Mouse (Mus musculus) frontal cortex, postnatal 10 days (tissue): ENCODE measurements around the gene Rac2.

Experiments
- DNase-seq, 2 experiments: peaks; one replicate each; pipeline ENCODE4 v3.0.0; 2022; ENCODE audit warnings: low spot score in 2 of 2, mixed read lengths in 1 of 2

Gene Rac2

DNA sequence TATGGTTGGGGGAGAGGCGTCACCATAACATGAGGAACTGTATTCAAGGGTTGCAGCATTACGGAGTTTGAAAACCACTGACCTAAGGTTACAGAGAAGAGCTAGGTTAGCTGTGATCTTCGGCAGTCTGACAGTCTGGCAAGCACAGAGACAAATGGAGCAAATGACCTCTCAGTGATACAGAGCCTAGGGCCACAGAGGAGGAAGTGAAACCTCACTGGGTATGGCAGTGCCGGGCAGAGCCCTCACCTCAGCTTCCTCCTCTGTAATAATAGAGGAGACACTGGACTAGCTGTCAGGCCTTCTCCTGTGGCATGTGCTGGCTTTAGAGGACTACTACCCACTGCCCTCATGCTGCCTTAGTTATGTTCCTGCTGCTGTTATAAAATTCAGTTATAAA is 16.3 kb upstream of the Rac2 start:
- no peak for DNase-seq

DNA sequence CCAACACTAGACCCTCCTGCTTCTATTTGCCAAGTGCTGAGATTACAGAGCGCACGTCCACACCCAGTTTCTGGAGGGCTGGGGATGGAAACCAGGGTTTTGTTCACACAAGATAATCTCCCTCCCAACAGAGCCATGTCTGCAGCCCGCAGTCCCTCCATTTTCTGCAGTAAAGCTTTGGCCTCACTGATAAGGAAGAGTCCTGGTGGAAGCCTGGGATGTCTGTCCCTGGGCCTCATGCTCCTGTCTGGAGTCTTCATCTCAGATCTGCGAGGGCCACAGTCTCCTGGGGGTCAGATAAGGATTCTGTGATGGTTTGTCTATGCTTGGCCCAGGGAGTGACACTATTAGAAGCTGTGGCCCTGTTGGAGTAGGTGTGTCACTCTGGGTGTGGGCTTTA is 15.5 kb upstream of the Rac2 start:
- DNase-seq: no peak

DNA sequence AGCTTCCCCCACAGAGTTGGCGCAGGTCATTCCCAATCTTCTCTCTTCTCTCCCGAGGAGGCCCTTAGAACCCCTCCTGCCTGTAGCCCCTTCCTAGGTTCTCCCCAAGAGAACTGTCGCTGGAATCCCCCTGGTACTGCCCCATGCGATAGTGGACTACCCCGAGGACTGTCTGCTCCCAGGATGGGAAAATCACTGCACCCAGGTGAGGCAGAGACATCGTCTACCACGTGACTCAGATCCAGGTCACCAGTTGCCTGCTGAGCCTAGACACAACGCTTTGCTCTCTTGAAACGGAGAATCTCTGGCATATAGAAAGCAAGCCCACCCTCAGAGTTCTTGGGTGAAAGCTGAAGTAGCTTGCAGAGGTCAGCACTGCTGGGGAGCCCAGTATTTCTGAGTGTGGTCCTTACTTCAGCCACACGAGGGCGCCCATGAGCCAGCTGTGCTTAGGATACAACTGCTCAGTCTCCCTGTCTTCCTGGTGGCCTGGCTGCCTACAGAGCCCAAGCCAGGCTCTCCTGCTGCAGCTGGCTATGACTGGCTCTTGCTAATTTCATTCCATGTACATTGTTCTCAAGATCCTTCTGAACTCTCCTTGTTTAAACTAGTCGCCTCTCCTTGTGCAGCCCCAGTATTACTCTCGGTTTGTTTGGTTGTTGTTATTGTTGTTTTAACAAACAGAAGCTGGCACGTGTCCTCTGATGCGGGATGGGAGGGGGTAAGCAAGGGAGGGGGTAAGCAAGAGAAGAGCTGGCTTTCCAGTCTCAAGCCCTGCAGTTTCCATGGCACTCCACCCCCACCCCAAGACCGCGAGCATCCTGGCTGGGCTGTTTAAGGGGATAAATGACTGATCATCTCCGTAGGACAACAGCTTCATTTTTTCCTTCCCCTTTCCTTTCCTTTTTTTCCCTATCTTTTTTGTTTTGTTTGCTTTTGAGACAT is 14.7 kb upstream of the Rac2 start:
- peak; percentile 74 to 85 for DNase-seq

DNA sequence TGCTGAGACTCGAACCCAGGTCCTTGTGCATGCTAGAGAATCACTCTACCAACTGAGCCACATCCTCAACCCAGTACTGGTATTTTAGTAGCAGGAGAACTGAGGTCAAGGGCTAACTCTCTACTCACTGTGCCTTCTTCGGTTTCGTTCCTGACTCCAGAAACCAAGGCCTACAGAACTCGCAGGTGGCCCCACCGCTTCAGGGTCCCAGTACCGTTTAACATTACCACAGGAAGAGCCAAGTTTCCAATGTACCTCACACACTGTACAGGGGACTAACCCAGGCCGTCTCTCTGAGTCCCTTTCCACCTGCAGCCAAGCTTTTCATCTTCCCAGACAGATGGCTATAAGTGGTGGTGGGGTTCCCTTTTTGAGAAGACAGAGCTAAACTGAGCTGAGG is 12.8 kb upstream of the Rac2 start:
- no peak for DNase-seq

DNA sequence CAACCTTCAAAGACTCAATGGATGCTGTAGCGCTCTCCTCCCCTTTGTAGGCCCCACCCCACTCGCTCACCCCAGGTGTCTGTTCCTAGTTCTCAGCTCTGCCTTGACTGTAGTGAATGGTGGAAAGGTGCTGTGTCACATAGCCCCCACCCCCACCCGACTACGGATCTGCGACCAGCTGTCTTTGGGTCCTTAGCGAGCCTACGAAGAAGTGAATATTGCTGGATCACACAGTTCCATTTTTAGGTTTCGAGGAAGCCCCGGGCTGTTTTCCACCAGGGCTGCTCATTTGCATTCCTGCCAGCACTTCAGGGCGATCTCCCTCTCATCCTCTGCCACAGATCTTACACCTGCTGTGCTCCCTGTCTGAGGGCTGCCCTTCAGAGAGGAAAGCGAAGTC is 10.8 kb upstream of the Rac2 start:
- no peak for DNase-seq

DNA sequence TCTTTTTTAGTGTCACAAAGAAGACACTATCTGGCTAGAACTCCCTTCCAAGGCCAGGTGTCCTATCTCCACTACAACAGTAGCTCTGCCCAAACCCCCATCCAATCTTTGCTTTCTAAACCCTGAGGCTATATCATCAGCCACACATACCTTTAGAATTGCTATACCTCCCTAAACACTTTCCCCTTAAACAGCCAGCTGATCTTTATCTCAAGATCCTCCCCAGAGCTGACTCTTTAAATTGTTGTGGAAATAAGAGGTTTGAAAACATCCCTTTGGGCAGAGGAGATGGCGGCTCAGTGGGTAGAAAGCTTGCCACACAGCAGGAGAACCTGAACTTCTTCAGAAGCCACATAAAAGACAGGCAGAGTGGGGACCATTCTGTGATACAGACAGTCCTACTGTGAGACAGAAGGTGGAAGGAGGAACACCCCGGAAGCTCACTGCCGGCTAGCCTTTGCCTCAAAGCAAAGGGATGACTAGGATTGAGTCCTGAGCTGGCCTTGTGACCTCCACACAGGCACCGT is 3.8 kb upstream of the Rac2 start:
- DNase-seq: no peak

DNA sequence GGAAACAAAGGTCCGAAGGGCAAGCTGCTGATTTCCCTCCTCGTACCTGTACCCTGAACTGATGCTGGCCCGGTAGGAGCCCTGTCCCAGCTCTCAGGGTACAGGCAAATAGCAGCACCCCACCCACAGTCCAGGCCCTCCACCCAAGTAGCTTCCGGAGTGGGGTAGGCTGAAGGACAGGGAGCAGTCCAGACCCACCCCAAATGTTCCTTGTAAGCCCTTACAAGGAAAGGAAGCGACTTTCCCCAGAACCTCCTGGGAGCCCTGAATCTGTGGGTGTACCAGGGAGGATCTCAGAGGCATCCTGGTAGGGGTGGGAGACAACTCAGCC is 348 bp downstream of the Rac2 start:
- DNase-seq: no peak

DNA sequence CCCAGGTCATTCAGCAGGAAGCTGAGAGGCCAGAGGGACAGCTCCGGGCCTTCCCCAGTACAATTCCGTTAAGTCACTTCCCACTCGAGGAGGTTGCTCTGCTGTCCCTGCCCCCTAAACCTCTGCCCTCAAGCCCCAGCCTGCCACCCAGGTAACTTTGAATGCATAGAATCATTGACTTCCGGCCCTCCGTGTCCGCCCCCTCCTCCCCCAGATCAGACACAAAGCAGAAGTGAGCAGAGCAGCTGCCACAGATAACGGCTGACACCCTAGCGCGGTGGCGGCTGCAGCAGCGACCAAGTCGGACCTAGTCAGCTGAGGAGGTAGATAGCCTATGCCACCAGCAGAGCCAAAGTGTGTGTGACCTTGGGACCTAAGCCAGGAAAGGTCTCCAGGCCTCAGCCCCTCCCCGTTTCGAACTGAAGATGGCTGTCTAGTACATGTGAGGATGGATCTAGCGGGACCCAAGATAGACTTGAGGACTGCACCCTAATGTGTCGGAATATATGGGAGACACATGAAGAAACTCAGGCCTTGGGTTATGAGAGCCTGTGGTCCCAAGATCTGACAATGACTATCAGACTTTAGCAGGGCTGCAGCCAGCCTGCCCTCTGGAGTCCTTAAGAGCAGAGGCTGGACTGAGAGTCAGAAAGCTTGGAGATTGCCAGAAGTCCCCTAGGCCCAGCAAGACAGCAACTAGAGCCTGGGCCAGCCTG is 871 bp downstream of the Rac2 start:
- DNase-seq: no peak

DNA sequence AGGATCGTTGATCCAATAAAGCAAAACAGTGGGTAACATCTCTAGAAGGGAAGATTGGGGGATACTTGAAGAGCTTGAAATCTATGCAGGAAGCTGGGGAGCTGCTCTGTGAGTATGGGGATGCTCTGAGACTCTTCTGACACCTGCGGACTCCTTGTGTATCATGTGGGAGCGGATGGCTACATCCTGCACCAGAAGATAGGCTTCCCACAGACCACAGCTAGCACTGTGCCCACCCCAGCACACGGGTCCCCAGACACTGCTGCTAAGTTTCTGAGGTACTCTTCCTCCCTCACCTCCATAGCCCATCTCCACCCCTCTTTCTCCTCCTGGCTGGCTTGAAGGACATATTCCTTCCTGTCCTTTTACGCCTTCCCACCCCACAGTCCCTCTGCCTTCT is 2.4 kb downstream of the Rac2 start:
- no peak for DNase-seq

DNA sequence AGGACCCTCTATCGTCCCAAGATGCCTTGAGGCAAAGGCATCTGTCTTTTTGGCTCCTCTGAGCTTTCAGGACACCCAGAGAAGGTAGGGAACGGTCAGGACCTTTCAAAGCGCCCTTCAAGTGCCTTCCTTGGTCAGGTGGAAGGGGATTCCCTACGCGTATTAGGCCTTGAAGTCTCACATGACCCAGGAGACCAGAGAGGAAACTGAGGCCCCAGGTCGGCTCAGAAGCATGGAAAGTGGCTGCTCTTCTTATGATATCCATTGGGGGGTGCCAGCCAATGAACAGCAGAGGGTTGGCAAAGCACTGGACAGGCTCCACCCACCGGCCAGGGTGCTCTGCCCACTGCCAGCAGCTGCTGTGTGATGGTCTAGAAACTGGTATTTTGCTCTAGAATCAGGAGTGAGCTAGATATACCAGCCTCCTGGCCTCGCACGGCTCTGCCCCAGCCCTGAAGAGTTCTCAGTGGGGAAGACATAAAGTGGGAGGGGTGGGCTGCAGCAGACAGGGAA is 4.9 kb downstream of the Rac2 start:
- DNase-seq: no peak

DNA sequence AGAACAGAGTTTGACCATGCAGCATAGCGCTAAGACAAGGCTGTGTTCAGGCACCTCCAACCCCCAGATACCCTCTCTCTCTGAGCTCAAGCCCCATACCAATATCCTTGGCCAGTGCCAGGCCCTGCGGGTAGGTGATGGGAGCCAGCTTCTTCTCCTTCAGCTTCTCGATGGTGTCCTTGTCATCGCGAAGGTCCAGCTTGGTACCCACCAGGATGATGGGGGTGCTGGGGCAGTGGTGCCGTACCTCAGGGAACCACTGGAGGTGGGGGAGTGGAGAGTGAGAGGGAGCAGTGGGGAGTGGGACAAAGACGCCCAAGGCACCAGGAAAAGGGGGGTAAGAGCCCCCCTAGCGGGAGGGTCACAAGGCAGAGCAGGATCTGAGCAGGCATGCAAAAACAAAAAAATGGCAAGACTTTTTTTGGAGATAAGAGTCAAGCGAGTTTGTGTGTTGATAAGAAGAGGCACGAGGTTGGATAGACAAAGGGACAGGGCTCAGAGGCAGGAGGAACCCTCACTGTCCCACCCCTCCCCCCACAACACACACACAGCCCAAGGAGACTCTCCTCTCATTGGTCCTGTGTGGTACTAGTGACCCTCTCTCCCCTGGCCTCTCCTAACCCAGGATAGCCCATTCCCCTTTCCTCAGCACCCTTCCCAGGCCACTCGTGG is 7.7 kb downstream of the Rac2 start:
- no peak for DNase-seq

DNA sequence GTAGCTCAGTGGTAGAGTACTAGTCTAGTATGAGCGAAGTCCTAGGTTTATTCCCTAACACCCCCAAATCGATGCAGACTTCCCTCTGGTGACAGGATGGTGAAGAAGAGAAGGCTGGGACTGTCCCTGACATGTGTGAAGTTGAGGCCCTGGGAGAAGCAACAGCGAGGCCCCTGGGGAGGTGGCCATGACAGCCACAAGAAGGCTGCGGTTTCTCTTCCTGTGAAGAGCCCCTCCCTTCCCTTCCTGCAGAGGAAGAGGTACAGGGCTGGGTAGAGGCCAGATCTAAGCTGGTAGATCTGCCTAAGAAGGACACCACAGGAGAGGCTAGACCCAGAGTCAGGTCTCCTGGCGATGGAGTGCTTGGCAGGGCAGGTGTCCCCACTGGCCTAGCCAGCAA is 8.6 kb downstream of the Rac2 start:
- DNase-seq: no peak

DNA sequence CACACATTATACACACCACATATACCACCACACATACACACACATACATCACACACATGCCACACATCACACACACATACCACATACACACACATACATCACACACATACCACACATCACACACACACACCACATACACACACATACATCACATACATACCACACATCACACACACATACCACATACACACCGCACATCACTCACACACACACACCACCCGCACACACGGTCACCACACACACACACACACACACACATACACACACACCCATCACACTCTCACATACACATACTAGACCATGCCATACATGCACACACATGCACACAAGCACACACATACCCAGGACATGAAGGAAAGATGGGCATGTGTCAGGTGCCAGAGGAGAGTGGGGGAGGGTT is 9.2 kb downstream of the Rac2 start:
- no peak for DNase-seq

DNA sequence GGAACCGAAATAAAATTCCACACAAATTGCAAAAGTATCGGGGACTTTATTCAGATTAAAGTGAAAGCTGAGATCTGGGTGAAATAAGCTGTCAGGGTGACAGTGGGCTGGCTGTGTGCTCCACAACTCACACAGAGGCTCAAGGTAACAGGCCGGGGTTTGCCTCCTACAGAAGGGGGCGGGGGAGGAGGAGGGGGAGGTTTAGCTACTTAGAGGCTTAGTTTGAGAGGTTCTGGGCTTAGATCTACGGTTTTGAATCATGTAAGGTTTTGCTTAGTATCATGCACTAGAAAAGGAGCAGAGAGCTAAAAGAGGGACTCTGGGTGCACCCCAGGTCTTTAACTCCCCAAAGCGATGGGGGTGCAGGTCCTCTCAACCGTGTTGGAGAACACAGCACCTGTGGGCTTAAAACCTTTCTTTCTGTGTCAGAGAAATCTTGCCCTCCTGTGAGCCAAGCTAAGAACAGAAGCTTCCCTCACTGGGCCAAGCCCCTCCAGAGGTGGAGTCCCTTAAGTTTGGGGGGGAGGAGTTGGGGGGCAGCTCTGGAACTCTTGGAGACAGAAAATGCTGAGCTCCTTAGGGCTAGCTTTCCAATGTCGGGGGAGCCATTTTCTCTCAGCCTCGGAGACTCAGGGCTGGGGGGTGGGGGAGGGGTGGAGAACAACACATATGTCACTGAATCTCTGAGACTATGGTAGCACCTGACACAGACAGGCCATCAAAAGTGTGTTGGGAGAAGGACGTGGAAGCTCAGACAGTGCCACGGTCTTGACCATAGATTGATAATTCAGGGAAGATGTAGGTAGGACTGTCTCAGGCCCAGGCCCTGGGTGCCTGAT is 13.2 kb downstream of the Rac2 start:
- no peak for DNase-seq

DNA sequence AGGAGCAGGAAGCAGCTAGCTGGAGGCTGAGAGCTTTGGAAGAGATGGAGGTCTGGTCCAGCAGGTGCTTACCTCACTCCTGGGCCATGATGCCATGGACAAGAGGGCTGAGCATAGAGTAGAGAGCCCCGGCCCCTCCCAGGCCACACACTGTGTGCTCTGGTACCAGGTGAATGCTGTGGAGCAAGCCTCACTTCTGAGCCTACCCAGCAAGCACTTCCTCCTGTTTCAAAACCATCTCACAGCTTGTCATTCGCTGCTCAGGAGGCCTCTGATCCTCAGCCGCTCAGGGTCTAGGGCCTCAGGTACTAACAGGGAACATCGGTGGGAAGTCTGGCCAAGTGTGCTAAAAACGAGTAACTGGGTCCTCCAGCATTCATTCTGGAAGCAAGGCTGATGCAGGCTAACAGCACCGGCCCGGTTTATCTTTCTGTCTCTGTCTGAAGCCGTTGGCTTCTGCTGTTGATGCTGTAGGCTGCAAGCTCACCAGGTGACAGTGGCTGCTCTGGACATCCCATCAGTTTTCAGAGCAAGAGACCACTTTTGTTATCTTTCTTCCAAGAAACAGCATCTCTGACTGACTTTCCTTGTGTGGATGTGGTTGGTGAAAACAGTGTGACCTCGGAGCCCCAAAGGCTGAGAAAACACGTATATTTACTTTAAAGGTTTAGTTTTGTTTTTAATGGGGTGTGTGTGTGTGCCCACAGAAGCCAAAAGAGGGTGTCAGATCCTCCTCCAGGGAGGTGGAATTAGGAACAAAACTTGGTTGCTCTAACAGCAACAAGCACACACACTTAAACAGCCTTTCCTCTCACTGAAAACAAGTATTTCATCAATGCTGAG is 14.7 kb downstream of the Rac2 start:
- DNase-seq: no peak

DNA sequence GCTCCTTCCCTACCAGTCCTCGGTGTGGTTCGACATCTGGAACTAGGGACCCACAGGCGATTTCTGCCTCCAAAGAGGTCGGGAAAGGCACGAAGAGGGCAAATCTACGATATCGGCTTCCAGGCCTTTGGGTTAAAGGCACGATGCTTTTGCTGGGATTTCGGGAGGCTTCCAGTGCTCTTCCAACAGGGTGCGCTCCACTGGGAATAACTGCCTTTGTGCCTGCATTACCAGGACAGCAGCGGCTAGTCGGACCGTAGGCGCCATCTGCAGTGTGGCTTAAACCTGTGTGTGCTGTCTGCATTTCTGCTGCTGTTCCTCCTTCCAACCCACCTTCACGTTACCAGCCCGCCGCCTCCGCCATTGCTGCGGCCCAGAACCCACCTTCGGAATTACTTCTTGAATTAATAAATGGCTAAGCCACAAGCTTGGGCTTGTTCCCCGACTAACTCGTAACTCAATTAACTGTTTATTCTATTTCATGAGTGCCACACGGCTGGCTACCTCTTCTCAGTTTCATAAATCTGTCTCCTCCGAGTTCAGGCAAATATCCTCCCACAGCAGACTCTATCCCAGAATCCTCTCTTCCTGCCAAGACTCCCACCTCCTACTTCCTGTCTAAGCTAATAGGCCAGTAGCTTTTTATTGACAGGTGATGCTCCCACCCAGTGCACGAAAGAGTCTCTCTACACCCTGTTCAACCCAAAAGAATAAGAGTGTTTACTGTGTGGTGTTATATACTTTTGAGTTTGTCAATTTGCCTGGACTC is 17.9 kb downstream of the Rac2 start:
- no peak for DNase-seq

DNA sequence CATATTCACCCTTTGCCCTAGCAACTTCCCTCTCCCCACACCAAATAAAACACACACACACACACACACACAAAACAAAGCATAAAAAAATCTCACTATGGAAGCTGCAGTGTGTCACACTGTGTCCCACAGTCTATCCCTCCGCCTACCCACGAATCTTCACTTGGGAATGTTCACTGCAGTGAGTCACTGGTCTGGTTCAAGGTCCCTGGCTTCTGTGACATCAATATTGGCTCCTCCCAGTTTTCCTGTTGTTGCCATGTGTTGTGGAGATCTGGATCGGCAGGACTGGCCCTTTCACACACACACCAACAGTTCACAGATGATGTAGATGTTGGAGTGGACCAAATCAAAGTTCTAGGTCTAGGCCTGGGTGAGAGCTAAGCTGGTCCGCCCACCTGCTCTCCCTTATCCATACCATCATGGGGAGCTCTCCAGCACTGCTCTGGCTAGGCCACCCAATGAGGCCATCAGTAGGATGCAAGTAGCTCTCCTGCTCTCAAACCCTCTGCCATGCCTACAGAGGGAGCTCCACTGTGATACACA is 23.3 kb downstream of the Rac2 start:
- no peak for DNase-seq

DNA sequence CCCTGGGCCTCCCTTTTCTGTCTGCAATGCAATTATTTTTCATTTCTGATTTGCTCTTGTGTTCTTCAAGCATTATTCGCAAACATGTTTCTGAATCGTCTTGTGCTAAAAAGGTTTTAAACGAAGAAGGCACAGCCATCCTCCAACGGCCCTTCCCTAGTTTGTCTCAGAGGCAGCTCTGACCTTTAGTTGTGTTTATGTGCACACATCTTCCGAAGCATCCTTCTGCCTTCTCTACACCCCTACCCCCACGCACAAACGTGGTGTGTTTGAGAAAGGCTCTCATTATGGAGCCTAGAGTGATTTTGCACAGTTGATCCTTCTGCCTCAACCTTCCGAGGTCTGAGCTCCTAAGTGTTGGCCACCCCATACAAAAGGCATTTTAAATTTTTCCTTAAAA is 23.9 kb downstream of the Rac2 start:
- DNase-seq: no peak

DNA sequence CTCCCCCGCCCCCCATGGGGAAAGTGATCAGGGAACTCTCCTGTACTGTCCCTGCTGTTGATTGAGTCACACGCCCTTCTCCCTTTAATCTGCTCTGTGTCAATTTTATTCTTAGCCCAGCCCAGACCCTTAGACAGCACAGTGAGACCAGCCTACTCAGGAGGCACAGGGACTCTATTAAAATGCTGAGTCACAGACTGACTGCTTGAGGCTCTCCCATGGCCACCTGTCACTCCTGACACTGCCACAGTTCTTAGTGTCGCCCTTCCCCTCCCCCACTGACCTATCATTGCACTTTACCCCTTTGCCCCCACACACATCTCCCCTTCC is 24.3 kb downstream of the Rac2 start:
- DNase-seq: no peak
